Mouse (Mus musculus) thymus, adult 18-20 months (tissue): Measurements from ENCODE around the gene Hist1h2bf.
"Not testable (repeated sequence)": the region's sequence is repeated elsewhere in the genome, so short reads cannot be mapped to it uniquely, and the experiment has no call there.

ENCODE experiments used
- DNase-seq, 2 experiments: peaks; one replicate each; pipeline ENCODE4 v3.0.0; 2022; ENCODE audit warnings: mixed read lengths in 2 of 2

Gene Hist1h2bf

GRCm38 (mm10) chr13:23570261-23571021 is 3.6 kb downstream of the Hist1h2bf start:
- DNase-seq, result not testable (repeated sequence)

GRCm38 (mm10) chr13:23564482-23564881 is 9.5 kb downstream of the Hist1h2bf start:
- DNase-seq, result no peak

GRCm38 (mm10) chr13:23562699-23563462 is 11.1 kb downstream of the Hist1h2bf start:
- DNase-seq, result no peak

- DNase-seq, result peak; percentile 81 to 91
Measured at GRCm38 (mm10) chr13:23561883-23562659, 11.9 kb downstream of the Hist1h2bf start, which contains the start of gene Hist1h3e. Hist1h3e (minus strand) TSS chr13:23562369.

- DNase-seq, result not testable (repeated sequence)
Measured at GRCm38 (mm10) chr13:23561531-23561882, 12.5 kb downstream of the Hist1h2bf start.

GRCm38 (mm10) chr13:23560699-23561098 is 13.3 kb downstream of the Hist1h2bf start:
- not testable (repeated sequence) for DNase-seq

GRCm38 (mm10) chr13:23556906-23557305 is 17.1 kb downstream of the Hist1h2bf start:
- DNase-seq, result no peak

- DNase-seq, result peak in 1 of 2 experiments; percentile 72
Measured at GRCm38 (mm10) chr13:23555839-23556416, 18.1 kb downstream of the Hist1h2bf start.

GRCm38 (mm10) chr13:23554925-23555838 is 18.8 kb downstream of the Hist1h2bf start:
- peak; percentile 81 to 89 for DNase-seq

GRCm38 (mm10) chr13:23554393-23554792 is 19.6 kb downstream of the Hist1h2bf start:
- no peak for DNase-seq

GRCm38 (mm10) chr13:23552962-23553361 is 21.0 kb downstream of the Hist1h2bf start, which contains the start of gene Hist1h1d:
Hist1h1d (plus strand) TSS chr13:23553262.
- no peak for DNase-seq

- no peak for DNase-seq
Measured at GRCm38 (mm10) chr13:23551931-23552914, 21.8 kb downstream of the Hist1h2bf start.

- DNase-seq, result peak; percentile 77 to 88
Measured at GRCm38 (mm10) chr13:23551146-23551834, 22.7 kb downstream of the Hist1h2bf start, which contains the start of gene Hist1h4f. Hist1h4f (minus strand) TSS chr13:23551648.

- DNase-seq, result no peak
Measured at GRCm38 (mm10) chr13:23550761-23551145, 23.2 kb downstream of the Hist1h2bf start.

- DNase-seq, result no peak
Measured at GRCm38 (mm10) chr13:23546694-23547093, 27.3 kb downstream of the Hist1h2bf start.

- DNase-seq, result not testable (repeated sequence)
Measured at GRCm38 (mm10) chr13:23544787-23545120, 29.2 kb downstream of the Hist1h2bf start.

- DNase-seq, result peak; percentile 55 to 72
Measured at GRCm38 (mm10) chr13:23543965-23544786, 29.8 kb downstream of the Hist1h2bf start, which contains the start of gene Hist1h3f. Hist1h3f (plus strand) TSS chr13:23544052.

GRCm38 (mm10) chr13:23542999-23543607 is 30.9 kb downstream of the Hist1h2bf start, which contains the start of gene Hist1h2bh:
Hist1h2bh (minus strand) TSS chr13:23543392.
- peak; percentile 49 to 78 for DNase-seq
